Mouse (Mus musculus) layer of hippocampus, postnatal 25 days (tissue): ENCODE data around the gene Armc6. TPM values are rescaled to one million over a fixed set of nuclear protein-coding genes. Genes with fewer than 3 reads are reported as not detected.
"Not testable (repeated sequence)": the region's sequence is repeated elsewhere in the genome, so short reads cannot be mapped to it uniquely, and the experiment has no call there.

Source experiments
- DNase-seq, 2 experiments: peaks; one replicate each; pipeline ENCODE4 v3.0.0; 2022; ENCODE audit warnings: mixed read lengths in 2 of 2, low spot score in 1 of 2; ENCODE audit errors: extremely low spot score in 1 of 2
- total RNA-seq, 2 experiments: library from RNA; stranded (reverse); gene quantifications; 2 replicates each; pipeline ENCODE4 v1.2.3; 2021

Armc6 gene
- total RNA-seq, 2 experiments from 2014 or later: 43.4 to 49.4 TPM

- no peak for DNase-seq
Observed at GRCm38 (mm10) chr8:70234781-70235128, 489 bp upstream of the Armc6 start.

- no peak for DNase-seq
Observed at GRCm38 (mm10) chr8:70233606-70234005, 660 bp downstream of the Armc6 start.

- no peak for DNase-seq
Observed at GRCm38 (mm10) chr8:70230837-70231236, 3.4 kb downstream of the Armc6 start.

- DNase-seq: no peak
Observed at GRCm38 (mm10) chr8:70227997-70228396, 6.3 kb downstream of the Armc6 start.

- peak in 1 of 2 experiments; percentile 50 for DNase-seq
Observed at GRCm38 (mm10) chr8:70223341-70223740, 10.9 kb downstream of the Armc6 start.

- DNase-seq: no peak
Observed at GRCm38 (mm10) chr8:70222041-70222440, 12.2 kb downstream of the Armc6 start.

GRCm38 (mm10) chr8:70220911-70221310 is 13.4 kb downstream of the Armc6 start:
- no peak for DNase-seq

- no peak for DNase-seq
Observed at GRCm38 (mm10) chr8:70220236-70220840, 13.9 kb downstream of the Armc6 start.

- no peak for DNase-seq
Observed at GRCm38 (mm10) chr8:70219107-70219684, 15.1 kb downstream of the Armc6 start.

GRCm38 (mm10) chr8:70217441-70217840 is 16.8 kb downstream of the Armc6 start:
- no peak for DNase-seq

- peak; percentile 29 to 62 for DNase-seq
Observed at GRCm38 (mm10) chr8:70216566-70216965, 17.7 kb downstream of the Armc6 start.

- DNase-seq: not testable (repeated sequence)
Observed at GRCm38 (mm10) chr8:70216161-70216560, 18.1 kb downstream of the Armc6 start.

- DNase-seq: no peak
Observed at GRCm38 (mm10) chr8:70215092-70215491, 19.2 kb downstream of the Armc6 start.

- DNase-seq: no peak
Observed at GRCm38 (mm10) chr8:70214411-70214810, 19.9 kb downstream of the Armc6 start.

- peak; percentile 86 to 90 for DNase-seq
Observed at GRCm38 (mm10) chr8:70212112-70213055, 21.9 kb downstream of the Armc6 start, which contains the start of gene Slc25a42. Gene Slc25a42, minus strand, starts transcription at chr8:70212305.

- DNase-seq: peak in 1 of 2 experiments; percentile 42
Observed at GRCm38 (mm10) chr8:70211726-70212111, 22.5 kb downstream of the Armc6 start.

GRCm38 (mm10) chr8:70211275-70211674 is 23.0 kb downstream of the Armc6 start:
- no peak for DNase-seq

- DNase-seq: no peak
Observed at GRCm38 (mm10) chr8:70210538-70210937, 23.7 kb downstream of the Armc6 start.

GRCm38 (mm10) chr8:70208130-70208529 is 26.1 kb downstream of the Armc6 start:
- DNase-seq: no peak

- DNase-seq: no peak
Observed at GRCm38 (mm10) chr8:70204757-70205156, 29.5 kb downstream of the Armc6 start.

GRCm38 (mm10) chr8:70203072-70203471 is 31.2 kb downstream of the Armc6 start:
- no peak for DNase-seq
